ENCODE assay signal across 8 mouse cellular contexts in the genomic region with DNA sequence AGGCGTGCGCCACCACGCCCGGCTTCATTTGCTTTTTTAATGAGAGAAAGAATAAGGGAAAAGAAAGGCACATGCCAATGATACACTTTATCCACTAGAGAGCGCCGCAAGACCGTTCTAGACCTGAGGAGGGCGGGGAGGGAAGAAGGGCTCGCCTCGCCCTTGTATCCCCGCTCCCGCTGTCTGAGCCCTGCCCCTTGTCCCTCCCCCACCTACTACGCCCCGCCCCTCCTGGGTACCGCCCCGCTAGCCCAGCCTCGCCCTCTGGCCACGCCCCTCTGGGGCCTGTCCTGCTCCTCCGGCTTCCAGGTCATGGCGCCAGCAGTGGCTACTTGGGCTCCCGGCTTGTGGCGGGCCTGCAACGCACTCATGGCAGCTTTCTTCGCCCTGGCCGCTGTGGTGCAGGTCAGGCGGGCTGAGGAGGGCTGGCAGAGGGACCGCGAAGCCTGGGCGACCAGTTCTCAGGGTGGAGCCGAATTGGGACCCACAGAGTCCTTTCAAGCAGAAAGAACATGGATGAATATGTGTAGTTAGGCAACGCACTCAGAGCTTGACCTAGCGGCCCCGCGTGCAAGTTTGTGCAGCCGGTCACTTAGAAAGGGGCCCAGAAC. TPM values are rescaled to one million over a fixed set of nuclear protein-coding genes. Genes with fewer than 3 reads are reported as not detected.
DNase-seq lines count a peak whose midpoint lies in the region; ATAC-seq and TF ChIP-seq lines count a peak whose summit lies in the region.

A gene (plus strand): TSS at position 288 of the 611 bp plus-strand sequence.

- no peaks in the 10 kb centered on the region for H3K9me3 ChIP-seq in heart, embryonic 12.5 days (replicated peaks)
- no peaks in the 10 kb centered on the region for H3K9me3 ChIP-seq in kidney, postnatal 0 days (replicated peaks; ENCODE audit: low read length)
- no peaks in the 10 kb centered on the region for H3K9me3 ChIP-seq in liver, embryonic 11.5 days (ENCODE audit: control insufficient read depth, low read length)
- H3K9me3 ChIP-seq in stomach, embryonic 14.5 days (ENCODE audit: control insufficient read depth, low read depth, low read length) = no peaks in the 10 kb centered on the region

- 2% methylated on average over 35 of the region's 35 CpGs for WGBS in heart, embryonic 12.5 days
- WGBS in kidney, postnatal 0 days = 1% methylated on average over 35 of the region's 35 CpGs
- WGBS in liver, embryonic 11.5 days = 1% methylated on average over 35 of the region's 35 CpGs
- under 1% methylated on average over 33 of the region's 35 CpGs for WGBS in stomach, embryonic 14.5 days

- peak within 1 kb of the TSS; percentile 69 for H3K9ac ChIP-seq in heart, embryonic 12.5 days
- H3K9ac ChIP-seq in kidney, postnatal 0 days (ENCODE audit: low read depth, low read length) = peak within 1 kb of the TSS; percentile 67
- H3K9ac ChIP-seq in liver, embryonic 11.5 days (ENCODE audit: low read depth, low read length) = peak within 1 kb of the TSS; percentile 72
- peak within 1 kb of the TSS; percentile 31; the same call in 1 of the 2 replicates for H3K9ac ChIP-seq in stomach, embryonic 14.5 days (replicated peaks; ENCODE audit: low read depth, low read length)

- H3K27me3 ChIP-seq in heart, embryonic 12.5 days (replicated peaks) = 0 out of 2 replicates have a peak, but pooled peaks cover 4% of the 10 kb centered on the region
- no peaks in the 10 kb centered on the region for H3K27me3 ChIP-seq in kidney, postnatal 0 days (ENCODE audit: insufficient read depth, low read length)
- peaks cover 2% of the 10 kb centered on the region; the same call in 1 of the 2 replicates for H3K27me3 ChIP-seq in liver, embryonic 11.5 days (replicated peaks; ENCODE audit: control insufficient read depth, insufficient read depth, low read length)
- H3K27me3 ChIP-seq in stomach, embryonic 14.5 days (ENCODE audit: control insufficient read depth, insufficient read depth, low read length) = no peaks in the 10 kb centered on the region

- peak; percentile 80 for TF ChIP-seq CTCF in kidney, postnatal 0 days (IDR thresholded peaks at IDR 0.05; ENCODE audit: low read depth)

- no peaks in the 10 kb centered on the region for H3K36me3 ChIP-seq in heart, embryonic 12.5 days
- no peaks in the 10 kb centered on the region for H3K36me3 ChIP-seq in kidney, postnatal 0 days (ENCODE audit: insufficient read depth, low read length)
- no peaks in the 10 kb centered on the region for H3K36me3 ChIP-seq in liver, embryonic 11.5 days (ENCODE audit: control insufficient read depth, insufficient read depth, low read length)
- no peaks in the 10 kb centered on the region for H3K36me3 ChIP-seq in stomach, embryonic 14.5 days (ENCODE audit: control insufficient read depth, insufficient read depth, low read length)

- peak within 1 kb of the TSS; percentile 71 for H3K4me2 ChIP-seq in heart, embryonic 12.5 days
- H3K4me2 ChIP-seq in kidney, postnatal 0 days (ENCODE audit: low read length) = peak within 1 kb of the TSS; percentile 77
- H3K4me2 ChIP-seq in liver, embryonic 11.5 days = peak within 1 kb of the TSS; percentile 80
- H3K4me2 ChIP-seq in stomach, embryonic 14.5 days (replicated peaks; ENCODE audit: low read depth, low read length) = peak within 1 kb of the TSS; percentile 50

- no peak within 1 kb of the TSS for H3K27ac ChIP-seq in heart, embryonic 12.5 days (ENCODE audit: poor library complexity, severe bottlenecking)
- peak within 1 kb of the TSS; percentile 31; the same call in 1 of the 2 replicates for H3K27ac ChIP-seq in kidney, postnatal 0 days
- H3K27ac ChIP-seq in liver, embryonic 11.5 days (ENCODE audit: low read depth, low read length) = no peak within 1 kb of the TSS
- no peak within 1 kb of the TSS for H3K27ac ChIP-seq in stomach, embryonic 14.5 days (ENCODE audit: low read length)

- peak within 1 kb of the TSS; percentile 57 for H3K4me3 ChIP-seq in heart, embryonic 12.5 days
- peak within 1 kb of the TSS; percentile 51 for H3K4me3 ChIP-seq in kidney, postnatal 0 days (replicated peaks; ENCODE audit: low read depth, low read length)
- peak within 1 kb of the TSS; percentile 56 for H3K4me3 ChIP-seq in liver, embryonic 11.5 days (ENCODE audit: low read depth, low read length)
- H3K4me3 ChIP-seq in stomach, embryonic 14.5 days (ENCODE audit: low read depth, low read length) = peak within 1 kb of the TSS; percentile 38

- peak; percentile 98 for ATAC-seq in erythroid progenitor cell, adult 5-6 weeks (replicated peaks; ENCODE audit: low FRiP score, poor library complexity, severe bottlenecking)
- ATAC-seq in heart, embryonic 12.5 days (ENCODE audit: insufficient number of reproducible peaks, low FRiP score) = peak; percentile 99
- ATAC-seq in kidney, postnatal 0 days (replicated peaks; ENCODE audit: low FRiP score, low read depth) = peak; percentile 99
- ATAC-seq in liver, embryonic 11.5 days (replicated peaks; ENCODE audit: low FRiP score) = peak; percentile 100
- peak; percentile 95 for ATAC-seq in stomach, embryonic 14.5 days (ENCODE audit: insufficient number of reproducible peaks, insufficient read depth, low FRiP score, low read depth)

- H3K4me1 ChIP-seq in heart, embryonic 12.5 days (replicated peaks) = 0 out of 2 replicates have a peak, but pooled peaks cover 2% of the 10 kb centered on the region
- 0 out of 2 replicates have a peak, but pooled peaks cover 3% of the 10 kb centered on the region for H3K4me1 ChIP-seq in kidney, postnatal 0 days (replicated peaks; ENCODE audit: insufficient read depth, low read length)
- peaks cover 3% of the 10 kb centered on the region; the same call in 1 of the 2 replicates for H3K4me1 ChIP-seq in liver, embryonic 11.5 days (replicated peaks; ENCODE audit: control insufficient read depth, insufficient read depth, low read length)
- H3K4me1 ChIP-seq in stomach, embryonic 14.5 days (ENCODE audit: control insufficient read depth, insufficient read depth, low read length) = no peaks in the 10 kb centered on the region

- peak; percentile 94 for DNase-seq in CD4-positive helper T cell, adult 2 months (ENCODE audit: low read depth, low spot score)
- peak; percentile 75 for DNase-seq in brain, embryonic 18.5 days (ENCODE audit: low read depth, low spot score)
- DNase-seq in kidney, postnatal 0 days (ENCODE audit: low spot score) = peak; percentile 99
- peak; percentile 93 for DNase-seq in liver, embryonic 11.5 days (ENCODE audit: low spot score)
- peak; percentile 93 for DNase-seq in naive thymus-derived CD4-positive, alpha-beta T cell, adult 2 months (ENCODE audit: low read depth)

RNA-seq across cellular contexts. Expression of the gene that starts here (rescaled TPM):
- total RNA-seq in erythroid progenitor cell, adult 5-6 weeks (2015; ENCODE audit: low replicate concordance) = 2.9 and 3.8 TPM in 2 replicates
- 1.3 TPM in 1 of 2 replicates, not detected in the other for total RNA-seq in erythroid progenitor cell, adult 5-6 weeks (2017; ENCODE audit: low replicate concordance)
- polyA plus RNA-seq in heart, embryonic 12.5 days (2016; fragmentation: Nextera tagmentation; extraction: Ambion mirVana) = 1.3 TPM in 2 replicates
- 1.5 and 1.8 TPM in 2 replicates for polyA plus RNA-seq in kidney, postnatal 0 days (2015; fragmentation: Nextera tagmentation; extraction: Ambion mirVana)
- 1.8 and 1.9 TPM in 2 replicates for polyA plus RNA-seq in liver, embryonic 11.5 days (2014; fragmentation: Nextera tagmentation; extraction: Ambion mirVana)
- polyA plus RNA-seq in stomach, embryonic 14.5 days (2014; fragmentation: Nextera tagmentation; extraction: Ambion mirVana) = 1.6 and 2.2 TPM in 2 replicates
